Mouse (Mus musculus) kidney, postnatal 10 days (tissue): Measurements from ENCODE around the gene Folr2.

Source experiments
- DNase-seq: peaks from one replicate; pipeline ENCODE4 v3.0.0; 2021; ENCODE audit warnings: mixed read lengths

Gene Folr2

DNA sequence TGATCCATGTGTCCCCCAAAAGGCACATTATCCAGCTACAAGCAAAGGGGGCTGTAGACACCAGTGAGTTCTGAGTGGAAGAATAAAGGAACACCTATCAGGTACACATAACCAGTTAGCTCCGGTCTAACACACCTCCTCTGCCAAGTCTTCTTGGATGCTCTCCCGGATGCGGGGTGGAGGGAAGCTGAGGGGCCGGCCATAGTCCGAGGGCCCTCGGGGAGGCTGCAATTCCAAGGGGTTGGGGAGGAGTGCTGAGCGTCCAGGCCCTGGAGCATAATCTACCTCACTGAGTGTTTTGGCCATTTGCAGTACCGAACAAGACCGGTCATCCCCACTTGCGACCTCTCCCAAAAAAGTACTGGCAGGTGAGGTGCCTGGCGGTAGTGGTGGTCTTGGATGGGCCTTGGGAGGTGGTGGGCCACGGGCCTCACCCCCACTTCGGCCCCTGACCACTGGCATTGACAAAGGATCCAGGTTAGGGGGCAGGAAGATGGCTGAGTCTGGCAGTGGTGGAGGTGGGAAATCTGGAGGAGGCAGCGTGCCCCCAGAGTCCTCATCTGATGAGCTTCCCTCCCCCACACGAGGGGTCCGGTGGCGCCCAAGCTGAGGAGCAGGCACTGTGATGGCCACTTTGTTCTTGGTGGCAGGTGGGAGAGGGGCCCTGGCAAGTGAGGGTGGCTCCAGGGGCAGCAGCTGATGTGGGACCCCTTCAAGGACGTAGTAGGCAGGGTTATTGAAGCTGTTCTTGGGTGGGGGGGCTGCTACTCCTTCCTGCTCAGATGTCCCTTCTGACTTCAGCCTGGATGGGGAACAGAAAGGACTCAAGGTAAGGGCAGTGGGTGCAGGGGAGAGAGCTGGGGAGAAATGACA, 33.0 kb downstream of the Folr2 start:
- DNase-seq = no peak

- peak; percentile 61 for DNase-seq
Measured at GRCm38 (mm10) chr7:101822836-101823757, 33.9 kb downstream of the Folr2 start.

DNA sequence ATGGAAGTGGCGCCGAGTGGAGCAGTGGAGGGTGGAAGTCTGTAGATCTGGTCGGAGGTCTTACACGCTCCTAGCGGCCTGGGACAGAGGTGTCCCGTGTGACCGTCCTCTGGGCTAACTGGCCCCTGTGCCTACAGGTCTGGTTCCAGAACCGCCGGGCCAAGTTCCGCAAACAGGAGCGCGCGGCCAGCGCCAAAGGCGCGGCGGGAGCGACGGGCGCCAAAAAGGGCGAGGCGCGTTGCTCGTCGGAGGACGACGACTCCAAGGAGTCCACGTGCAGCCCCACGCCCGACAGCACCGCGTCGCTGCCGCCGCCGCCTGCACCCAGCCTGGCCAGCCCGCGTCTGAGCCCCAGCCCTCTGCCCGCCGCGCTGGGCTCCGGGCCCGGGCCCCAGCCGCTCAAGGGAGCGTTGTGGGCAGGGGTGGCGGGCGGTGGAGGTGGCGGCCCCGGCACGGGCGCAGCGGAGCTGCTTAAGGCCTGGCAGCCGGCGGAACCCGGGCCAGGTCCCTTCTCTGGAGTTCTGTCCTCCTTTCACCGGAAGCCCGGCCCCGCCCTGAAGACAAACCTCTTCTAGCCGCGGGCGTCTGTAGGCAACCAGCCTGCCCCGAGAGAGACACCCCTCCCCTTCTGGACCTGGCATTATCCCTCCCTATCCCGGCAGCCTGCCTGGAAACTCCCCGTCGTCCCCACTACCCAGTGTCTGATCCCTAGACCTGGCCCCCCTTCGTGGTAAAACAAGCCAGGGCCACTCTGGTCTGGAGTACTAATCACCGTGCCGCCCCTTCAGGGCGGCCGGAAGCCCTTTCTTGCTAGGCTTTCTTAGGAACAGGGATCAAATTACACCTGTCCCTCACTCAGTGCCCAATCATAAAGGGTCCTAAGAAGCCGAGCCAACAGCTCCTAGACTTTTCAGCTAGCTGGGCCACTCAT, 35.2 kb downstream of the Folr2 start:
- DNase-seq = peak; percentile 67

- DNase-seq = no peak
Measured at GRCm38 (mm10) chr7:101820295-101821030, 36.5 kb downstream of the Folr2 start.

DNA sequence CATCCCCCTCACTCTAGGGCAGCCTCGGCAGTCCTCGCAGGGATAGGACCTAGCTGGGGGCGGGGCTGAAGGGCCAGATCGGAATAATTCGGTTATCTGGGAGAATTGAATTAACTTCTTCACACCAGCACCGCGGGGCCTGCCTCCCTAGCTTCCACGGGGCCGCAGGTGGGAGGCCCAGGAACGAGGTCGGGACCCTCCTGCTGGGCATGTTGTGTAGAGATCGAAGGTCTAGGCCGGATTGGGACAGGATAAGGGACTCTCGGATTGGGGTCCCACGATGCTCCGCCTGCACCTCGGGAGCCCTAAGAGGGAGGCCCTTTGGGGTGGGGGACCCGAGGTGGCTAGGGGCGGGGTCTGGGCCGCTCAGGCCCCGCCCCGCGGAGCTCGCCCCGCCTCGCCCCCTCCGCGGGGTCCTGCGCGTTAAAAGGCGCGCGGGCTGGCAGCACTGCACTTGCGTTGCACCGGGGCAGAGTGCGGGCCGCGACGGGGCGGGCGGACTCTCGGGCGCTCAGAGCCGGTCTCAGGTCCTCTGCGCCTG, 39.1 kb downstream of the Folr2 start, which contains the start of gene Phox2a:
TSS of gene Phox2a (plus strand) at position 453 of the 541 bp plus-strand sequence.
- no peak for DNase-seq
